Mouse (Mus musculus) heart, adult 18-20 months (tissue): Measurements from ENCODE around the gene Actg1. TPM values are rescaled to one million over a fixed set of nuclear protein-coding genes. Genes with fewer than 3 reads are reported as not detected.

Experiments used
- microRNA-seq, 2 experiments: library from miRNA; unstranded; fragments of <30 nt; microRNA quantifications; one replicate each; pipeline ENCODE4 v1.2.0; 2022
- total RNA-seq, 2 experiments: library from RNA; stranded (reverse); gene quantifications; 2 replicates each; pipeline ENCODE4 v1.2.3; 2021

Gene Actg1
- total RNA-seq, 2 experiments from 2014 or later: 286 to 296 TPM

Small RNA genes within 50 kb of the gene (microRNA-seq; reads per million reads assigned to microRNA genes)
- gene Gm23419 (0 reads per million in 2 experiments), gene Mir6935 (0 reads per million in 2 experiments)

Other genes starting within 250 kb of the Actg1 start
- gene Tepsin, start 249.8 kb downstream of the Actg1 start, total RNA-seq: 1 to 10 TPM; 5.9 to 8.2 TPM
- gene Ndufaf8, start 249.6 kb downstream of the Actg1 start, total RNA-seq: 10 to 100 TPM; 85.2 to 94.9 TPM
- gene Slc38a10, start 197.2 kb downstream of the Actg1 start, total RNA-seq: 10 to 100 TPM; 89.2 to 93.9 TPM
- 1 to 10 TPM; 3.5 to 5.0 TPM for gene Bahcc1, start 115.6 kb downstream of the Actg1 start, total RNA-seq
- not detected for gene Fscn2, start 13.0 kb upstream of the Actg1 start, total RNA-seq
- 10 to 100 TPM; 10.6 to 11.7 TPM for gene Faap100, start 30.2 kb upstream of the Actg1 start, total RNA-seq
- gene Nploc4, start 89.2 kb upstream of the Actg1 start, total RNA-seq: 10 to 100 TPM; 62.0 to 65.2 TPM
- 1 to 10 TPM; 1.0 to 2.3 TPM for gene Tspan10, start 94.1 kb upstream of the Actg1 start, total RNA-seq
- gene Pde6g, start 105.0 kb upstream of the Actg1 start, total RNA-seq: under 1 TPM in 1 of 2 experiments, not detected in 1; 0.57 TPM
- gene Oxld1, start 109.5 kb upstream of the Actg1 start, total RNA-seq: 10 to 100 TPM; 58.1 to 70.3 TPM
- gene Ccdc137, start 109.6 kb upstream of the Actg1 start, total RNA-seq: 1 to 10 TPM; 6.0 to 7.3 TPM
- 10 to 100 TPM; 10.1 to 12.0 TPM for gene Arl16, start 119.1 kb upstream of the Actg1 start, total RNA-seq
- 100 to 1,000 TPM; 245 to 267 TPM for gene Mrpl12, start 136.1 kb upstream of the Actg1 start, total RNA-seq
- 10 to 100 TPM; 15.4 to 15.9 TPM for gene Slc25a10, start 143.3 kb upstream of the Actg1 start, total RNA-seq
- under 1 TPM; 0.93 to 0.94 TPM for gene Gcgr, start 182.2 kb upstream of the Actg1 start, total RNA-seq
- gene Mcrip1, start 201.2 kb upstream of the Actg1 start, total RNA-seq: 10 to 100 TPM; 39.1 to 44.1 TPM
- under 1 TPM in 1 of 2 experiments, not detected in 1; 0.35 TPM for gene Ppp1r27, start 202.6 kb upstream of the Actg1 start, total RNA-seq
- gene P4hb, start 224.7 kb upstream of the Actg1 start, total RNA-seq: 100 to 1,000 TPM; 230 TPM
- gene Arhgdia, start 233.1 kb upstream of the Actg1 start, total RNA-seq: 100 to 1,000 TPM; 133 to 144 TPM
- gene Alyref, start 249.8 kb upstream of the Actg1 start, total RNA-seq: 10 to 100 TPM; 44.1 to 46.9 TPM
- 10 to 100 TPM; 84.4 to 89.0 TPM for gene Anapc11, start 249.9 kb upstream of the Actg1 start, total RNA-seq